Mouse (Mus musculus) megakaryocyte, embryonic 14.5 days (primary cell): ENCODE measurements around the gene Engase.

ENCODE experiments used
- FLI1 ChIP-seq: IDR thresholded peaks from 2 replicates; pipeline ENCODE4 v1.6.1; 2012; ENCODE audit warnings: low read length, inconsistent platforms, mixed read lengths
- GATA1 ChIP-seq: IDR thresholded peaks from 3 replicates; pipeline ENCODE4 v1.6.1; 2012; ENCODE audit warnings: mixed read lengths, low read length, inconsistent platforms, borderline replicate concordance

DNA sequence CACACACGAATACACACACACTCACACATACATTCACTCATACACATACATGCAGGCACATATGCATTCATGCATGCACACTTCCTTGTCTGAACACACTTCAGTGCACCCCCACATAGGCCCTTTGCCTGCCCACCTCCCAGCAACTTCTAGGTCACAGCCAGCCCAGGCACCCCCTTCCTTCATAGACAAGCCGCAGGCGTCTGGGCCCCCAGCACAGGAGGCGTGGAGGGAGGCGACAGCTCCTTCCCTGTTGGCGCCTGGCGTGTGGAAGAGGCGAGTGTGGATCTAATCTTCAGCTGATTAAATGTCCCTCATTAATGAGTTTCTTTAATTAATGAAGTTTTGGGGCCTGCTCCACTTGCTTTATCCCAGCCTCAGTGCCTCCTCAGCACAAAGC lies 53.7 kb downstream of the Engase start:
- TF ChIP-seq GATA1, result no peak
- TF ChIP-seq FLI1, result no peak
